Mouse (Mus musculus): Measurements from ENCODE around the gene Gm29735. TPM values are rescaled to one million over a fixed set of nuclear protein-coding genes. Genes with fewer than 3 reads are reported as not detected.
A peak's percentile ranks its signal among the peaks of the same experiment; 100 is the strongest.
"Not testable (repeated sequence)": the region's sequence is repeated elsewhere in the genome, so short reads cannot be mapped to it uniquely, and the experiment has no call there.

Gm29735 gene
- not detected for total RNA-seq (2021)
- long read RNA-seq, experiment 1 = 0 reads
- long read RNA-seq, experiment 2 = 0 reads

DNA sequence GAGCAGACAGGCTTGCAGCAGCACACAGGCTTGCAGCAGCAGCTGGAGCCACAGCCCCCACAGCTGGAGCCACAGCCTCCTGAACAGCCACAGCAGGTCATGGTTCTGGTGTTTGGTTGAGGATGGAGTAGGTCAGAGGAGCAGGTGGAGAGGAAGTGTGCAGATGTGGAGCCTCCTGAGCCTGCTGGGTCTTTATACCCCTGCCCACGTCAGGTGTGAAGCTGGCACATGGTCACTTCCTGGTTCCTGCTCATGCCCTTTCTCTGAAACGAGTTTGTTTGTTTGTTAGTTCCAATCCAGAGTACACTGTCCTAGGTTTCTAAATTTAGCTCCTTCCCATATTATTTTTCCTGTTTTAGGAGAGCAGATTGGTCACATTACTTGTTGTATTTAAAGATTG is at the start of gene Gm29735:
Gene Gm29735, minus strand, starts transcription at position 101 of the 400 bp plus-strand sequence.
- not testable (repeated sequence) for DNase-seq (ENCODE audit: low spot score in 2 of 2)

DNA sequence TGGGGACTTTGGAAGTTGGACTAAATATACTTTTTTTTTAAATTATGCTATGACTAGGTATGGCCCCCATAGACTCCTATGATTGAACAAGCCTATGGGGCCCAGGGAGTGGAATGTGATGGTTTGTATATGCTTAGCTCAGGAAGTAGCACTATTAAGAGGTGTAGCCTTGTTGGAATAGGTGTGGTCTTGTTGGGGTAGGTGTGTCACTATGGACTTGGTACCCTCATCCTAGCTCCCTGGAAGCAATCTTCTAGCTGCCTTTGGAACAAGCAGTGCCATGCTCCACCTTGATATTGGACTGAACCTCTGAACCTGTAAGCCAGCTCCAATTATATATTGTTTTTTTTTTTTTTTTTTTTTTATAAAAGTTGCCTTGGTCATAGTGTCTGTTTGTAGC is 48.6 kb upstream of the Gm29735 start:
- DNase-seq (ENCODE audit: low spot score in 2 of 2) = no peak

DNA sequence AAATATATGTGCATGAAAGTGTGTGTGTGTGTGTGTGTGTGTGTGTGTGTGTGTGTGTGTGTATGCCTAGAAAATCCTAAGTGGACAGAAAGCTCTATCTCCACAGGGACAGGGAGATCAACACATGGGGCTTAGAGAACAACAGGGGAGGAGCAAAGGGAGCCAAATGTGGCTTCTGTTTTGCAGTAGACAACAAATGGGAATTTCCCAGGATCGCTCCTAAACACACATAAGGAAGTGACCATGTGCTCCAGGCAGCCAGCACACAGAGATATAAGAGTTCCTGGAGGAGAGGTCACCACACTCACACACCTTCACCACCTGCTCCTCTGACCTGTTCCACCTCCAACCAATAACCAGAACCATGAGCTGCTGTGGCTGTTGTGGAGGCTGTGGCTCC is 44.2 kb upstream of the Gm29735 start, which contains the start of gene Krtap5-3:
Gene Krtap5-3, plus strand, starts transcription at position 301 of the 400 bp plus-strand sequence.
- DNase-seq (ENCODE audit: low spot score in 2 of 2) = no peak

DNA sequence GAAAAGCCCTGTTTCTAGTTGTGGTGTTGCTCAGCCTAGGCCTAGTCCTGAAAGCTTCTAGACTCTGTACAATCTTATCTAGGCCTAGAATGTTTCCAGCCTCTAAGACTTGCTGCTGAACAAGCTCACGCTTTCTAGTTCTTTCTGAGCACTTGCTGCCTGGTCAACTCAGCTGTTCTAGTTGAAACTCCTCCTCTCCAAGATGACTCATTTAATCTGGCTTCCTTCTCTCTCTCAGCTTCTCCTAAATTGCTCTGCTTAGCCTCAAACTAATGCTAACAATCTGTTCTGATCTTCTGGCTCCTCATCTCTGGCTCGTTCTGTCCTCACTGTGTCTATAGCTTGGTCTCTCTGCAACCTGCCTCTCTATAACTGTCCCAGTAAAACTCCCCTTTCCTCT is 41.8 kb upstream of the Gm29735 start:
- no peak for DNase-seq (ENCODE audit: low spot score in 2 of 2)

DNA sequence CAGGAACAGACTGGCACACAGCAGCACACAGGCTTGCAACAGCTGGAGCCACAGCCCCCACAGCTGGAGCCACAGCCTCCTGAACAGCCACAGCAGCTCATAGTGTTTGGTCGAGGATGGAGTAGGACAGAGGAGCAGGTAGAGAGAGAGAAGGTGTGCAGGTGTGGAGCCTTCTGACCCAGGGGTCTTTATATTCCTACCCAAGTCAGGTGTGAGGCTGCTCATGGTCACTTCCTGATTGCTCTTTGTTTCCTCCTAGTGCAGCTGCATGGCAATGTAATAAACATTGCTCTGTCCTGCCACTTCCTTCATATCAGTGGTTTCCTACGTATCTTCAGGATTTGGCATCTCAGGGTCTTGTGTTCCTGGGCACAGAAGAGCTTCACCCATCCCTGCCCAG is 33.4 kb upstream of the Gm29735 start, which contains the start of gene Gm10153:
Gene Gm10153, minus strand, starts transcription at position 101 of the 400 bp plus-strand sequence.
- no peak for DNase-seq (ENCODE audit: low spot score in 2 of 2)

DNA sequence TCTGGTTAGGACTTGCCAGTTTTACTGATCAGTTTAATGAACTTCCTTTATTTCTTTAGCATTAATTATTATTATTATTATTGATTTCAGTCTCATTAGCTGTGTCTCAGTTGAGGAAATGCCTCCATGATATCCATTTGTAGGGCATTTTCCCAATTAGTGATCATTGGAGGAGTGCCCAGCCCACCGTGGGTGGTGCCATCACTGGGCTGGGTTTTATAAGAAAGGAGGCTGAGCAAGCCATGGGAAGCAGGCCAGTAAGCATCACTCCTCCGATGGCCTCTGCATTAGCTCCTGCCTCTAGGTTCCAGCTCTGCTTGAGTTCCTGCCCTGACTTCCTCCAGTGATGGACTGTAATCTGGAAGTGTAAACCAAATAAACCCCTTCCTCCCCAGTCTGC is 31.2 kb upstream of the Gm29735 start:
- no peak for DNase-seq (ENCODE audit: low spot score in 2 of 2)

DNA sequence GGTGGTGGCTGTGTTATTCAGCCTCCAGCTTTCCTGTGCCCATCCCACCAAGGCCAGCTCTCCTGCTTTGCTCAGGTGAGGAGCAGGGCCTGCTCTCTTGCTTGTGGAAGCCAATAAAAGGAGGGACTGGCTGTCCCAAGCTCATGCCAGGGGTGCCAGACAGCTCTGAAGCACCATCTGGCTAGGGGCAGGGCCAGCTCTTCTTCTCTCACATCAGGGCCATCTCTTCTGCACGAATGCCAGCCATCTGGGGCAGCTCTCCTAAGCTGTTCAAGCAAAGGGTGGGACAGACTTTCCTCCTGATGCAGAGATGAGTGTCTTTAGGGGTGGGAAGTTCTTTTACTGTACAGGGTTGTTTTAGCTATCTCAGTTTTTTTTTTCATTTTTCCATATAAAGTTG is 24.1 kb upstream of the Gm29735 start:
- no peak for DNase-seq (ENCODE audit: low spot score in 2 of 2)

DNA sequence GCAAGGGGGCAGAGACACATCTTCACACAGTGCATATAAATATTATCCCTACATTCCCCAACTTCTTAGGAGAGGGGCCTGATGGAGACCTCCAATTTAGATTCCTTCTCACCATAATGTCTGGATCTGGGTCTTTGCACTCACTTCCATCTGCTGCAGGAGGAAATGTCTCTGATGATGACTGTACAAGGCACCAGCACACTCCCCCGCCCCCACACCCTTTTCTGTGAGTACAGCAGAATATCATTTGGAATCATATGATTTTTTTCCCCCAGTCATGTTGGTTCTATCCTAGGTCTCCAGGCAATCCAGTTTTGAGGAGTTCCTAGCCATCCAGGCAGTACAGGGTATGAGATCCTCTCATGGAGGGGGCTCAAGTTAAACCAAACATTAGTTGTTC is 21.8 kb upstream of the Gm29735 start:
- no peak for DNase-seq (ENCODE audit: low spot score in 2 of 2)

DNA sequence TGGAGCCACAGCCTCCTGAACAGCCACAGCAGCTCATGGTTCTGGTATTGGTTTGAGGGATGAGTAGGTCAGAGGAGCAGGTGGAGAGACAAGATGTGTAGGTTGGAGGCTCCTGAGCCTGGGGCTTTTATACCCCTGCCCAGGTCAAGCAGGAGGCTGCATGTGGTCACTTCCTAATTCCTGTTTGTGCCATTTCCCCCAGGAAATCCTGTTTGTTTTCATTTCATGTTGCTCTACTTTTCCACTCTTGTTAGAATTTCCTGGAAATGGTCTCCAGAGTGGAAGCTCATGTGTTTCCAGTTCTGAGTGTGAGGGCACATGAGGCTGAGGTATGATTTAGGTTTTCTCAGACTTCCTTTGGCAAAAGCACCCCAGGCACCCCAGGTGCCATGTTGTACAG is 19.0 kb upstream of the Gm29735 start, which contains the start of gene Krtap5-2:
Gene Krtap5-2, minus strand, starts transcription at position 101 of the 400 bp plus-strand sequence.
- not testable (repeated sequence) for DNase-seq (ENCODE audit: low spot score in 2 of 2)

DNA sequence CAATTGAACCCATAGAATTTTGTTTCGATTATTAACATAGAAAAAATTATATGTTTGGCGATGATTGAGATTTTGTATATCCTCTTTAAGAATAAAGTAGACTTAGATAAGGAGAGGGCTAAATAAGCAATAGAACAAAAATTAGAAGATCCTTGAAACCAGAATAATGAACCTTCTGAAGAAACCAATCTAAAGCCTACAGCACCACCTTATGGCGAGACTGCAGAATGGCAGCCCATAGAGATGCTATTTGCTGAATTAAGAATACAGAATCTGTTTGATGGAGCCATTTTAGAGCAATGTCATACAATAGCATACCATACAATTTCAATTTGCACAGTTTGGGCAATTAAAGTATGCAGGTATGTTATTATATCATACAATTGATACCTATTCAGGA is 12.9 kb upstream of the Gm29735 start:
- DNase-seq (ENCODE audit: low spot score in 2 of 2) = no peak

DNA sequence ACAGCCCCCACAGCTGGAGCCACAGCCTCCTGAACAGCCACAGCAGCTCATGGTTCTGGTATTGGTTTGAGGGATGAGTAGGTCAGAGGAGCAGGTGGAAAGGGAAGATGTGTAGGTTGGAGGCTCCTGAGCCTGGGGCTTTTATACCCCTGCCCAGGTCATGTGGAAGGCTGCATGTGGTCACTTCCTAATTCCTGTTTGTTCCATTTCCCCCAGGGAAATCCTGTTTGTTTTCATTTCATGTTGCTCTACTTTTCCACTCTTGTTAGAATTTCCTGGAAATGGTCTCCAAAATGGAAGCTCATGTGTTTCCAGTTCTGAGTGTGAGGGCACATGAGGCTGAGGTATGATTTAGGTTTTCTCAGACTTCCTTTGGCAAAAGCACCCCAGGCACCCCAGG is 8.7 kb upstream of the Gm29735 start, which contains the start of gene Gm4553:
Gene Gm4553, minus strand, starts transcription at position 101 of the 400 bp plus-strand sequence.
- not testable (repeated sequence) for DNase-seq (ENCODE audit: low spot score in 2 of 2)

DNA sequence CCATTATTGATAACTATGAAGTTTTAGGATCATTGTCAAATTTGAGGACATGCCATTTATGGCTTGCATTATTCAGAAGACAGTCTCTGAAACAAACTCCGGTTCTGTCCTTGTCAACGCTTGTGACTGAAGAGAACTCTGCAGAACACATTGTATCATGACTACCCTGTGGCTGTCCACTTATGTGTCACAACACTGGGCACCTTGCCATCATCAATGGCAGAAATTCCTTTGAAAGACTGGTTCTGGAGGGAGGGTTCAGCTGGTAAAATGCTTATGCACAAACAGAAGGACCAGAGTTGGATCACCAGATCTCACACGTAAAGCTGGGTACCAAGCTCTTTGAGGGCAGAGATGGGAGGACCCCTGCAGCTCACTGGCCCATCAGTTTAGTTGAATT is 2.5 kb upstream of the Gm29735 start:
- DNase-seq (ENCODE audit: low spot score in 2 of 2) = no peak

DNA sequence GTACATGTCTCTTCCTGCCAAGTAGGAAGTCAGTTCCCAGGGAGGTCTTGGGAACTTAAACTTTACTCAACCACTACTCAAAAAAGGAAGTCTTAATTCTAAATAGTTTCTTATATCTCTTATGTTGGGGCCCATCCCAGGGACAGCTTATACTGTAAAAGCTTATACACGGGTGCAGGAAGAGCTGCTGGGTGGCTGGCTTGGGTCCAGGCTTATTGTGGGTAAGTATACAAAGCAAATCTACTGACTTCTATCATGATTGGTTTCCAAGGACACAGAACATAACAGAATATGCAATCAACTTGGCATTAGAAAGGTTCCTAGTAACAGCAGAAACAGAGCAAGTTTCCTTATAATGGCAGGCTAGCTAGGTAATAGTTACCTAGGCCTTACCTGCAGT is 1.6 kb downstream of the Gm29735 start:
- no peak for DNase-seq (ENCODE audit: low spot score in 2 of 2)

DNA sequence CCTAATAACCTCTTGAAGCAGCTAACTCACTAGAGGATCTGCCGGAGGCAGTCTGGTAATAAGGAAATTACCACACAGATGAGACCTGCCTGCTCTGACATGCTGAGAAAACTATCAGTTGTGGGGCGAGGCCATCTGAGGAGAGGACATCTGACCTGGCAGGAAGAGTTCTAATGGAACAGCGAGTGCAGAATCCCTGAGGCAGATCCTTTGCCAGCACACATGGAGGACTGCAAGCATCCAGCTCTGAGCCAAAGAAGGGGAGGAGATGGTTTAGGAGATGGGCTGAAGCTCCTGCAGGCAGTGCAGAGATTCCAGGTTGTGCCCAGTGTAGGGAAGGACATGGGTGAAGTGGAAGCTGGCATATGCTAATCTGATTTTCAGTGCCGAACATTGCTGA is 4.7 kb downstream of the Gm29735 start:
- no peak for DNase-seq (ENCODE audit: low spot score in 2 of 2)

DNA sequence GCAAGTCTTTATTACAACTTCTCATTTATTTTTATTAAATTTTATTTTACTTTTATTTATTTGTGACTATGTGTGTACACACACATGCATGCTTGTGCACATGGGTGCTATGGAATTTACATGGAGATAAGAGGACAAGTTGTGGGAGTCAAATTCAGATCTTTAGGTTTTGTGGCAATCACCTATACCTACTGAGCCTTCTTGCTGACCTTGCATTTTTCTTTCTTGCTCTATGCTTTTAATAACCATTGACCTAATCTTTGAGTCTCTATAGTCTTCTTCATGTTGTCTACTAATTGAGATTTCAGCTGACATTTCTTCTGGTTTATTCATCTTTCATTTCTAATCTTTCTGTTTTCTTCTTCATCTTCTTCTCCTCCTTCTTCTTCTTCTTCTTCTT is 8.3 kb downstream of the Gm29735 start:
- no peak for DNase-seq (ENCODE audit: low spot score in 2 of 2)

DNA sequence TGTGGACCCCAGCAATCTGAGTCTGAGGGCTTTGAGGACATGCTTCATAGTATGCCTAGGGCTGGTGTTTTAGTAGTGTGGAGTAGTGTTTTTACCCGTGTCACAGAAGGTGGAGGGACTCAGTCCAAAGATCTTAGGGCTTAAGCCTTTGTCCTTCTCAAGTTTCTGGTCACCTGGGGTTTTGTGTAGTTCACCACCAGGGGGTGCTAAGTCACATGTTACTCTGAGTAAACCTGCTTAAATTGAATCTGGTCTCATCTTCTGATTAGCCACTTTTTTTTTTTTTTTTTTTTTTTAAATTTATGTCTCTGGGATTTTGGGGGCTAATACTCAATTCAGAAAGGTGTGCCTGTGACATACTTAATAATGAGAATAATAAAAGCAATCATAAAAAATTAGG is 10.9 kb downstream of the Gm29735 start:
- peak; percentile 33 to 34 for DNase-seq (ENCODE audit: low spot score in 2 of 2)

DNA sequence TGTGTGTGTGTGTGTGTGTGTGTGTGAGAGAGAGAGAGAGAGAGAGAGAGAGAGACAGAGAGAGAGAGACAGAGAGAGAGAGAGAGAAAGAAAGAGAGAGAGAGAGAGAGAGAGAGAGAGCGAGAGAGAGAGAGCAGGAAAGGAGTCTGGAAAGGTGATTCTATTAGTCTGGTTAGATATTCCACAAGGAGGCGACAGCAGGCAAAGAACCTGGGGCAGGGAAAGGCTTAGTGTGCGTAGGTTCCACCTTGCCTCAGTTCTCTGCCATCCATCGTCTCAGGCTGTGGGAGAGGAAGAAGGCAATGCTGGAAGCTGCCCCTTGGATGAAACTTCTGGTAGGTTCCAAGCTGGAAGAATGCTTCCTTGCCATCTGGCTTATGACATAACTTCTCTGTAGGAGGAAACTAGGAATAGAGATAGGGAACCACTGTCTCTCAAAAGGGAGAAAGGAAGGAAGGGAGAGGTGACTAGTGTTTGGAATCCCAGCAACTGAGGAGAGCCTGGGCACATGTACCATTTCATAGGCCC is 11.4 kb downstream of the Gm29735 start:
- DNase-seq (ENCODE audit: low spot score in 2 of 2) = no peak

DNA sequence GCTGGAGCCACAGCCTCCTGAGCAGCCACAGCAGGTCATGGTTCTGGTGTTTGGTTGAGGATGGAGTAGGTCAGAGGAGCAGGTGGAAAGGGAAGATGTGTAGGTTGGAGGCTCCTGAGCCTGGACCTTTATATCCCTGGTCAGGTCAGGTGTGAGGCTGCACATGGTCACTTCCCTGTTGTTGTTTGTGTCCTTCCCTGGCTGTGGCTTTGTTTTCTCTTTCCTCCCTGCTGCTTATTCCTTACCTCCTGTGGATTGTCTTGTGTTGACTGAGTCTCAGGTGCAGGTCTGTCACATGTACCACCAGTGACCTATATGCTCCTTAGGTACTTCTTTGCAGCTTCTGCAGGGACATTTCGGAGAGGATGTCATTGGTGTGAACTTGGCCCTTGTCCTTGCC is 12.4 kb downstream of the Gm29735 start, which contains the start of gene Gm45337:
Gene Gm45337, minus strand, starts transcription at position 101 of the 400 bp plus-strand sequence.
- no peak for DNase-seq (ENCODE audit: low spot score in 2 of 2)

DNA sequence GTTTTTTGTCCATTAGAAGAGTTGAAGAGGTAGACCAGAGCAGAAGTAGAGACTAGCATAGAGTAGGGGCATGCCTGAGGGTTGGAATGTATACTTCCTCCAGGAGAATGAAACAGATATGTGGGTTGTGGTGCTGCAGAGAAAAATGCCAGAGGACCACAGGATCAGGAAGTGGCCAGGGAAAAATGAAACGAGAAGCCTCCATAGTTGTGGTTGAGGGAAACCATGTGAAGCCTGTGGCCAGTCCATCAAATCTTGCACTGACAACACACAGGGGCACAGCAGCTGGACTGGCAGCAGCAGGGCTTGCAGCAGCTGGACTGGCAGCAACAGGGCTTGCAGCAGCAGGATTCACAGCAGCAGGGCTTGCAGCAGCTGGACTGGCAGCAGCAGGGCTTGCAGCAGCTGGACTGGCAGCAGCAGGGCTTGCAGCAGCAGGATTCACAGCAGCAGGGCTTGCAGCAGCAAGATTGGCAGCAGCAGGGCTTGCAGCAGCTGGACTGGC is 13.4 kb downstream of the Gm29735 start:
- DNase-seq (ENCODE audit: low spot score in 2 of 2) = not testable (repeated sequence)

DNA sequence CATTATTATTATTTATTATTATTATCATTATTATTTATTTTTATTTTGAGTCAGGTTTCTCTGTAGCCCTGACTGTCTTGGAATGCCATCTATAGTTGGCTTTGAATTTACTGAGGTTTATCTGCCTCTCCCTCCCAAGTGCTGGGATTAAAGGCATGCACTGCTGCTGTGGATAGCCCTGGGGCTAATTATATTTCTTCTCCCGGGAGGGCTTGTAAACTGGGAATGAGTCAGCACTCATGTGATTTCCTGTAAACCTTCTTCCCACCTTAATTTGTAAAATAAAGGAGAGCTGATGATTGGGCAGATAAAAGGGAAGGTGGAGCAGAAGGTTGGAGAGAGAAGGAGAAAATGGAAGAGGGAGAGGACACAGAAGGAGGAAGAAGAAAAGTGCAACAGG is 16.2 kb downstream of the Gm29735 start:
- no peak for DNase-seq (ENCODE audit: low spot score in 2 of 2)

DNA sequence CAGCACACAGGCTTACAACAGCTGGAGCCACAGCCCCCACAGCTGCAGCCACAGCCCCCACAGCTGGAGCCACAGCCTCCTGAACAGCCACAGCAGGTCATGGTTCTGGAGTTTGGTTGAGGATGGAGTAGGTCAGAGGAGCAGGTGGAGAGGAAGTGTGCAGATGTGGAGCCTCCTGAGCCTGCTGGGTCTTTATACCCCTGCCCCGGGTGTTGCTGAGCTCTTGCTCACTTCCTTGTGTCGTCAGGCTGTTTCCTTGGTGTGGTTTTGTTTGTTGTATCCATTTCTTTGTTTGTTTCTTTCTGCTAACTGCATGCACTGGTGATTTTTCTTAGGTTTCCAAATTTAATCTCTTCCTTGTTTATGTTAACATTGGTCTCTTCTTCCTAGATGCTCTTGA is 21.0 kb downstream of the Gm29735 start, which contains the start of gene Gm39115:
Gene Gm39115, minus strand, starts transcription at position 101 of the 400 bp plus-strand sequence.
- DNase-seq (ENCODE audit: low spot score in 2 of 2) = not testable (repeated sequence)

DNA sequence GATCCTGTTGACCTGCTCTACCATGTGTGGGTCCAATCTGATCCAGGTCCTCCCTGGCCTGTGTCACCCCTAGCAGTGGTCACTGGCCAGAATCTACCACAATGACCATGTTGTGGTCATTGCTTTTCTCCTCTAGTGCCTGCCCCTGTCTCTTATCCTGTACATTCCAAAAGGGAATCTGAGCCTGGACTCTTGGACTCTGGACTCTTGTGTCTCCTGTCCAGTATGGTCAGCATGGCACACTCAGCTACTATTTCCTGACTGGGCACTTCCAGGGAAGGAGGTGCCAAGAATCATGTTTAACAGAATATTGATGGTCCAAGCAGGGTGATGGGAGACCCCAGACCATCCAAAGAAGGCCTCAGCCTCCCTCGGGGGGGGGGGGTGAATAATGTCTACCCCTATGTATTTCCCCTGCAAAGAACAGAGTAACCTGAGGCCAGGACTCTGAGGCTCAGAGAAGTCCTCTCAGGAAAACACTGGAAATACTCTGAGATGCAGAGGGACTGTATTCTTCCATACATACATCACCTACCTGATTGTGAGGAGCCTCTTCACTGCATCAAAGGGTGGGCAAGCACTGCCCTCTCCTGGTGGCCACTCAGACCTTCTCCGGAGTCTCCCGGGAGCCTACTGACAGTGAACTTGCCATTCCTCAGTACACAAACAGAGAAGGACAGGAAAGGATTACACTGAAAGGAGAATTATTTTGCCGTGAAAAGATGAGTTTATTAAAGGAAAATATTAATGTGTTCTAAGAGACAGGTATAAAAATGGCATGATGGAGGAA is 22.5 kb downstream of the Gm29735 start:
- no peak for DNase-seq (ENCODE audit: low spot score in 2 of 2)

Data from adrenal gland, adult 18-20 months (tissue).